ENCODE assay signal across 15 mouse cellular contexts in the genomic region with DNA sequence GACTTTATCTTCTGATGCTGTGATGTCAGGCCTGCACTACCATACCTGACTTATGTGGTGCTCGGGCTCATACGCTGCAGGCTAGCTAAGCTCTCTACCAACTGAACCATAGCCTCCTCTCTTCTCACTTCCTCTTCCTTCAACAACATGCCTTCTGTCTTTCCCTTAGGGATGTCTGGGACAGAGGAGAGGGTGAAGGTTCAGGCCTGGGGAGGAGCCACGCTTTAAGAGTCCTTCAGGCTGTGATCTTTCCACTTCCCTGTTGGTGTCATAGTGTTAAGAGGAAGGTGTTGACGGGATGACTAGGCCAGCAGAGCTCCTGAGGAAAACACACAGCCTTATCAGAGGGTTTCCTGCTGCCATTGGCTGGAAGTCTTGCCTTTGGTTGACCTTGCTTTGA.
DNase-seq lines count a peak whose midpoint lies in the region; ATAC-seq and TF ChIP-seq lines count a peak whose summit lies in the region.
"Had no signal": no experiment of that assay in that cellular context is flagged by ENCODE, and none has a peak within 500 bp of the region (broad histone marks: within the 10 kb centered on the region; RNA-seq: fewer than 3 reads in every experiment).

No protein-coding gene starts in this region.

- intact Hi-C loops in heart, adult 2 months (cut with DNase I): loop anchor here (5.0 kb wide), 4 partner anchors 41 to 196 kb away; no protein-coding TSS in a partner anchor
- intact Hi-C loops in heart, postnatal 36 days (cut with DNase I): loop anchor here (5.0 kb wide), 3 partner anchors 41 to 196 kb away; no protein-coding TSS in a partner anchor

- no peak overlapping the region for H3K9ac ChIP-seq in heart, adult 2 months (ENCODE audit: low read depth, low read length)
- no peak overlapping the region for H3K9ac ChIP-seq in heart, embryonic 11.5 days (ENCODE audit: low read depth, low read length)
- no peak overlapping the region for H3K9ac ChIP-seq in forebrain, embryonic 13.5 days
- H3K9ac ChIP-seq: liver, embryonic 13.5 days; midbrain, embryonic 15.5 days had no signal

- peaks cover 4% of the 10 kb centered on the region; the same call in 1 of the 2 replicates for H3K36me3 ChIP-seq in heart, adult 2 months (ENCODE audit: control insufficient read depth, insufficient read depth, low read length)
- H3K36me3 ChIP-seq in heart, embryonic 11.5 days (ENCODE audit: control insufficient read depth, insufficient read depth, low read length): no peaks in the 10 kb centered on the region
- no peaks in the 10 kb centered on the region for H3K36me3 ChIP-seq in forebrain, embryonic 13.5 days (ENCODE audit: poor library complexity, severe bottlenecking)
- H3K36me3 ChIP-seq: liver, embryonic 13.5 days; midbrain, embryonic 15.5 days had no signal

- TF ChIP-seq POLR2A in heart, adult 2 months (IDR thresholded peaks at IDR 0.05; ENCODE audit: insufficient read depth, low read depth, low read length): no peak

- no peaks in the 10 kb centered on the region for H3K79me2 ChIP-seq in heart, adult 2 months (replicated peaks; ENCODE audit: control insufficient read depth, insufficient read depth, low read length)

- TF ChIP-seq EP300 in heart, adult 2 months (IDR thresholded peaks at IDR 0.05; ENCODE audit: insufficient read depth, low read depth, low read length): peak; percentile 77; the same call in 1 of the 2 replicates

- no peaks in the 10 kb centered on the region for H3K9me3 ChIP-seq in heart, embryonic 11.5 days (replicated peaks; ENCODE audit: control insufficient read depth, low read length)
- no peaks in the 10 kb centered on the region for H3K9me3 ChIP-seq in forebrain, embryonic 13.5 days (replicated peaks)
- H3K9me3 ChIP-seq: liver, embryonic 13.5 days; midbrain, embryonic 15.5 days had no signal

- peak; percentile 62 for ATAC-seq in heart, embryonic 11.5 days (replicated peaks; ENCODE audit: insufficient number of reproducible peaks, low FRiP score, low TSS enrichment)
- no peak for ATAC-seq in forebrain, embryonic 13.5 days
- ATAC-seq: forebrain, embryonic 14.5 days; midbrain, embryonic 15.5 days had no signal

- H3K4me3 ChIP-seq in heart, adult 2 months: no peak overlapping the region
- H3K4me3 ChIP-seq in heart, embryonic 11.5 days (ENCODE audit: low read depth, low read length): no peak overlapping the region
- H3K4me3 ChIP-seq in forebrain, embryonic 13.5 days: no peak overlapping the region
- H3K4me3 ChIP-seq: layer of hippocampus, adult 2 months; liver, embryonic 13.5 days; midbrain, embryonic 15.5 days had no signal

- no peaks in the 10 kb centered on the region for H3K27me3 ChIP-seq in heart, adult 2 months (ENCODE audit: control insufficient read depth, insufficient read depth, low read length)
- H3K27me3 ChIP-seq in heart, embryonic 11.5 days (ENCODE audit: control insufficient read depth, insufficient read depth, low read length): no peaks in the 10 kb centered on the region
- H3K27me3 ChIP-seq in forebrain, embryonic 13.5 days: no peaks in the 10 kb centered on the region
- H3K27me3 ChIP-seq: liver, embryonic 13.5 days; midbrain, embryonic 15.5 days had no signal

- DNase-seq in heart, adult 2 months: peak in 1 of 2 experiments; percentile 35
- DNase-seq in heart, postnatal 36 days: no peak
- DNase-seq in A20 (ENCODE audit: low read depth, low spot score): peak; percentile 74
- peak; percentile 31 for DNase-seq in heart, postnatal 4 days
- no peak for DNase-seq in embryo, embryonic 9.5 days (ENCODE audit: extremely low spot score)
- DNase-seq in neural tube, embryonic 10.5 days (ENCODE audit: extremely low spot score, low spot score): no peak
- DNase-seq: adrenal gland, postnatal 36 days; cerebellum, adult 9-10 months; liver, embryonic 13.5 days; thymus, postnatal 25 days had no signal

- WGBS in heart, adult 2 months: 51% methylated on average over 4 of the region's 4 CpGs
- WGBS in heart, embryonic 11.5 days (ENCODE audit: insufficient replicate concordance): 28% methylated on average over 4 of the region's 4 CpGs
- 86% methylated on average over 4 of the region's 4 CpGs for WGBS in forebrain, embryonic 13.5 days

- H3K27ac ChIP-seq in heart, adult 2 months: peak overlapping the region; percentile 78
- peak overlapping the region; percentile 65 for H3K27ac ChIP-seq in heart, embryonic 11.5 days (ENCODE audit: low read depth, low read length)
- H3K27ac ChIP-seq in forebrain, embryonic 13.5 days: no peak overlapping the region
- H3K27ac ChIP-seq: layer of hippocampus, adult 2 months; liver, embryonic 13.5 days; midbrain, embryonic 15.5 days had no signal

- peaks cover 9% of the 10 kb centered on the region for H3K4me1 ChIP-seq in heart, adult 2 months (ENCODE audit: control insufficient read depth, insufficient read depth, low read length)
- H3K4me1 ChIP-seq in heart, embryonic 11.5 days (ENCODE audit: control insufficient read depth, insufficient read depth, low read length): peaks cover 19% of the 10 kb centered on the region
- H3K4me1 ChIP-seq in forebrain, embryonic 13.5 days: no peaks in the 10 kb centered on the region
- H3K4me1 ChIP-seq: liver, embryonic 13.5 days; midbrain, embryonic 15.5 days had no signal

- TF ChIP-seq CTCF in heart, adult 2 months (IDR thresholded peaks at IDR 0.05): no peak

- H3K4me2 ChIP-seq in heart, embryonic 11.5 days: peak overlapping the region; percentile 14; the same call in 1 of the 2 replicates
- no peak overlapping the region for H3K4me2 ChIP-seq in forebrain, embryonic 13.5 days
- H3K4me2 ChIP-seq: liver, embryonic 13.5 days; midbrain, embryonic 15.5 days had no signal

Comparison
In these comparisons a context has a peak if more than half of its experiments do, and no peak if none do; other contexts are left out.
1. DNase-seq: peak in A20 (single experiment) and heart, postnatal 4 days (single experiment); none in heart, postnatal 36 days (0 of 2), embryo, embryonic 9.5 days (single experiment) and neural tube, embryonic 10.5 days (single experiment).